Mouse (Mus musculus): ENCODE data around the gene Veph1.

Gene Veph1

DNA sequence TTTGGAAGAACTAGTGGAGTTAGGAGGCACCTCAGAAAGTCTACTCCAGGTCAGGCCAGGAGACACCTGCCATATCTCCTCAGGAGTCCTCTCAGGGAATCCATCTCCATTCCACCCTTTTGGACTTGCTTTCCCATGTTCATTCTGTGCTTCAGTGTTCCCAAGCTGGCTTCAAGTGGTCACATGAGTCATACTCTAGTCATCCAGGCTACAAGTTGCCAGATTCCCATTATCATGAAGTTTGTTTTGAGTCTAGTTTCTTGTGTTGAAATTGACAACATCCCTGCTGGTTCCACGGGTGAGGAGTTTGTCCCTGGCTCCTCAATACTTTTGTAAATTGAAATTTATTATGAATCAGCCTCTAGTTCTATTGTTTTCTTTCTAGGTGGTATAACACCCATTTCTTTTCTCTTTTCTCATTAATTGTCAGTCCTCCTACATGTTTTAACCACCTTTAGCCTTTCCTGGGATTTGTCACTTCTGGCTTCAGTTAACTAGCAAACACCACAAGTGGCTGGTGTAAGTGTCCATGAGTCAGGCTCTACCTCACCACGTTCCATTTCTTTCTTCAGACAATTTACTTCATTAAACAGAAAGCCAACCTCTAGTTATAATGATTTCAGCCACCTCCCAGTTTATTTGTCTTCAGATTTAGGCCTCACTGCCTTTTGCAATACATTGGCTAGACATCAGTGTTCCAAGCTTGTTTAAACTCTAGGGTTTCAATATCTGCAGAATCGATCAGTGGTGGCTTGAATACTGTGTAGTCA lies 288.8 kb downstream of the Veph1 start:
- no peak for DNase-seq

DNA sequence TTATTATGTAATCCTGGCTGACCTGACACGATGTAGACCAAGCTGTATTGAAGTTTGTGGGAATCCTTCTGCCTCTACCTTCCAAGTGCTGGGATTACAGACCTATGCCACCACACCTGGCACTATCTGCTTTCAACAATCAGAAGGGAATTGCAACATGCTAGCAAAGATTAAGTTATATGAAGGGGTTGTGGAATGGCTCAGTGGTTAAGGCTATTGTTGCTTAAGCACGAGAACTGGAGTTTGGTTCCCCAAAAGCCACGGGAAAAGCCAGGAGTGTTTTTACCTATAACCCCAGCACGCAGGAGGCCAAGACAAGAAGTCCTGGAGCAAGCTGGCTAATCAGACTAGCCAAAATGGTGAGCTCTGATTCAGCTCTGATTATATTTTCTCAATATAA lies 291.6 kb downstream of the Veph1 start:
- DNase-seq, result no peak

DNA sequence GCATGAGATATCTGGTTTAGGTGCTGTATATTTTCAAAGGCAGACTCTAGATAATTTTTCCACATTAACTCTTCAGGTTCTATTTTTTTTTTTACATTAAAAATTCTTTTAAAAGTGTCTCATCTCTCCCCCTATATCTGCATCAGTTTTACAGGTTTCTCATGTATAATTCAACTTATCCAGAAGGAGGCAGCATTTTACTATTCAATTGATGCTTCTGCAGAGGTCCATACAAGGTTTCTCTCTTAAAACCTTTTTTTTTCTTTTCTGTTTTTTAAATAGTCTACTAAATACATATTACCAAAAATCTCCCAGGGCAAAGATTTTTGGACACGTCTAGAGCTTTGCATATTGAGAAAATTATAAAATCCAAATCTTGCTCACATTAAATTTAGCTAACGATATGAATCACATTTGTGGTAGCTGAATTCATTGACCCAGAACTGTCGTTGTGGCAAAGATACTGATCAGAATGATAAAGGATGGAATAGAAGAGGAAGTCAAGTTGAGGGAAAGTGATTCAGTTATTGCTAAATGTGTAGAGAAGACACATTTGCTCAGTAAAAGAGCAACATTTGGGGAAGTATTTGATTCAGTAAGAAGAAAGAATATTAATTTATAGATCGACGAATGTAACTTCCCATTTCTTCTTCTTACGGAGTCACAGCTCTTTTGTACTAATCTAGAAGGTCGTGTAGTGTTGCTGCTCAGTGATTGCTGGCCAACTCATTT lies 292.3 kb downstream of the Veph1 start:
- DNase-seq, result no peak

Measured in cerebellum, adult 8-10 months (tissue).